Mouse (Mus musculus) left cerebral cortex, adult 2 months (tissue): Measurements from ENCODE around the gene Ppp4r3b. TPM values are rescaled to one million over a fixed set of nuclear protein-coding genes. Genes with fewer than 3 reads are reported as not detected.
A peak's percentile ranks its signal among the peaks of the same experiment; 100 is the strongest.

Experiments
- DNase-seq, 2 experiments: peaks; one replicate each; pipeline ENCODE4 v3.0.0; 2021 to 2022; ENCODE audit warnings: low spot score in 2 of 2, mixed read lengths in 1 of 2; ENCODE audit errors: extremely low spot score in 1 of 2
- H3K27ac ChIP-seq: fragments of 200-600 bp; 2 replicates; pipeline ENCODE4 v1.8.1; 2022
- H3K4me3 ChIP-seq: fragments of 200-600 bp; 2 replicates; pipeline ENCODE4 v1.8.1; 2022
- CTCF ChIP-seq: fragments of 200-600 bp; IDR thresholded peaks from 2 replicates; pipeline ENCODE4 v1.8.1; 2022; ENCODE audit warnings: antibody characterized with exemption, mild to moderate bottlenecking, moderate library complexity
- intact Hi-C: fragments of 180-260 bp; cut with DNase I; formaldehyde crosslinking; loops from one replicate; pipeline ENCODE4 v1.15.1; 2025
- total RNA-seq, 2 experiments: library from RNA; stranded (reverse); gene quantifications; 2 replicates each; pipeline ENCODE4 v1.2.3; 2021

Gene Ppp4r3b
- total RNA-seq, 2 experiments from 2014 or later = 53.8 to 54.9 TPM

DNA sequence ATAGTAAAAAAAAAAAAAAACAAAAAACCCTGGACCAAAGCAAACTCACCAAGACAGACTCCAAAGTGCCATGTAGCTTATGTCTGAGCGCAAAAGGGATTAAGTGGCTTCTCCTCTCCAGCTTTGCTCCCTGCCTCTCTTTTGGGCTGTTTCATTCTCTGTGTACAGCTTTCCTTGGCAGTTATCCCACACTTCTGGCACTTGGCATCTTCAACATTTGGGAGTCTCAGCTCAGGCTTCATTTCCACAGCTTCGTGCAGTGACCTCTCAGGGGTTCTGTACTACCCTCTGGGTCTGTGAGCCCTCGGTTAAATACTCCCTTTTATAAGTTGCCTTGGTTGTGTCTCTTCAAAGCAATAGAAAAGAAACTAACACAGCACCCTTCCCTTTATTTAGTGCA, 8.0 kb downstream of the Ppp4r3b start:
- no peak for TF ChIP-seq CTCF
- no peak for DNase-seq

DNA sequence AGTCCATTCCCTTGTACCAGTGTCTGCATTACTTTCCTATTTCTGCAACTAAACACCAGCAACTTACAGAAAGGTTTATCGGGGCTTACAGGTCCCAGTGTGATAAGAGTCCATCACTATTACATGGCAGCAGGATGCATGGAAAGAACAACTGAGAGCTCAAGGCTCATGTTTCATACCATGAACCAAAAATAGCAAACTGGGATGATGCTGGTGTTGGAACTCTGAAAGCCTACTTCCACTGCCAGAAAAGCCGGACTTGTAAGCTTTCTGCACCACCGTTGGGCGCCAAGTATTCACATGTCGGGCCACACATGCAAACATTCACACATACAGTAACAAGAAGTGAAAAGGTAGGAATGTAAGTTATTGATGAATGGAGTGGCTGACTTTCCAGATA, 9.1 kb downstream of the Ppp4r3b start:
- DNase-seq = no peak
- intact Hi-C loops = no loop called here

More for the DNA sequence above, 8.0 kb downstream of the Ppp4r3b start:
- Histone ChIP-seq H3K4me3 (no peak overlapping the region), H3K27ac (no peak overlapping the region)
- intact Hi-C loops = no loop called here

GRCm38 (mm10) chr11:29188981-29189380, 16.3 kb downstream of the Ppp4r3b start:
- DNase-seq = no peak

More for the DNA sequence above, 9.1 kb downstream of the Ppp4r3b start:
- TF ChIP-seq CTCF = no peak
- no peak overlapping the region for H3K27ac ChIP-seq
- no peak overlapping the region for H3K4me3 ChIP-seq

DNA sequence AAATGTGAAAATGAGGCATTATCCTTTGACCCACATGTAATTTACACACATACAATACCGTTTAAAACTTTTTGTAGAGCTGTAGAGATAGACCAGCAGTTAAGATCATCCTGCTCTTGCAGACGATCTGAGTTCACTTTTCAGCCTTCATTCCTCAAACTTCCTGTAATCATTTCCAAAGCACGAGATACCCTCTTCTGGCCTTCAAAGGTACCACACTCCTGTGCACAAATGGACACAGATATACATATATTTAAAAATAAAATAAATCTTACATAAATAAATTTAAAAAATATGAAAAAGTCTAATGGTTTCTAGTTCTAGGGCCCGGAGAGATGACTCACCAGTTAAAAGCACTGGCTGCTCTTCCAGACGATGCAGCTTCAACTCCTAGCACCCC, 31.0 kb downstream of the Ppp4r3b start:
- H3K27ac ChIP-seq = no peak overlapping the region
- TF ChIP-seq CTCF = peak; percentile 21
- DNase-seq = no peak
- intact Hi-C loops = no loop called here
- no peak overlapping the region for H3K4me3 ChIP-seq

More at GRCm38 (mm10) chr11:29188981-29189380, 16.3 kb downstream of the Ppp4r3b start:
- Histone ChIP-seq H3K4me3 (no peak overlapping the region), H3K27ac (no peak overlapping the region)
- TF ChIP-seq CTCF = no peak
- intact Hi-C loops = no loop called here

GRCm38 (mm10) chr11:29209774-29210173, 37.1 kb downstream of the Ppp4r3b start:
- intact Hi-C loops = no loop called here
- Histone ChIP-seq H3K4me3 (no peak overlapping the region), H3K27ac (no peak overlapping the region)
- DNase-seq = no peak
- TF ChIP-seq CTCF = no peak

- H3K27ac ChIP-seq = no peak overlapping the region
These were observed 43.5 kb downstream of the Ppp4r3b start for GRCm38 (mm10) chr11:29216196-29216595.

GRCm38 (mm10) chr11:29219055-29219454, 46.4 kb downstream of the Ppp4r3b start:
- Histone ChIP-seq H3K4me3 (no peak overlapping the region), H3K27ac (no peak overlapping the region)
- intact Hi-C loops = no loop called here
- no peak for TF ChIP-seq CTCF
- no peak for DNase-seq

More at GRCm38 (mm10) chr11:29216196-29216595, 43.5 kb downstream of the Ppp4r3b start:
- DNase-seq = no peak
- TF ChIP-seq CTCF = no peak
- intact Hi-C loops = no loop called here
- H3K4me3 ChIP-seq = no peak overlapping the region

GRCm38 (mm10) chr11:29222310-29222709, 49.6 kb downstream of the Ppp4r3b start:
- intact Hi-C loops = no loop called here
- no peak for DNase-seq
- TF ChIP-seq CTCF = no peak
- no peak overlapping the region for H3K27ac ChIP-seq
- H3K4me3 ChIP-seq = no peak overlapping the region

- no peak overlapping the region for H3K27ac ChIP-seq
- TF ChIP-seq CTCF = no peak
- H3K4me3 ChIP-seq = no peak overlapping the region
- intact Hi-C loops = no loop called here
- no peak for DNase-seq
These were observed 52.1 kb downstream of the Ppp4r3b start for GRCm38 (mm10) chr11:29224754-29225153.

GRCm38 (mm10) chr11:29228957-29229356, 56.3 kb downstream of the Ppp4r3b start:
- intact Hi-C loops = no loop called here
- Histone ChIP-seq H3K4me3 (no peak overlapping the region), H3K27ac (no peak overlapping the region)
- no peak for DNase-seq
- TF ChIP-seq CTCF = no peak

GRCm38 (mm10) chr11:29233569-29233968, 60.9 kb downstream of the Ppp4r3b start:
- no peak overlapping the region for H3K4me3 ChIP-seq
- TF ChIP-seq CTCF = no peak
- H3K27ac ChIP-seq = no peak overlapping the region
- intact Hi-C loops = no loop called here
- DNase-seq = no peak

DNA sequence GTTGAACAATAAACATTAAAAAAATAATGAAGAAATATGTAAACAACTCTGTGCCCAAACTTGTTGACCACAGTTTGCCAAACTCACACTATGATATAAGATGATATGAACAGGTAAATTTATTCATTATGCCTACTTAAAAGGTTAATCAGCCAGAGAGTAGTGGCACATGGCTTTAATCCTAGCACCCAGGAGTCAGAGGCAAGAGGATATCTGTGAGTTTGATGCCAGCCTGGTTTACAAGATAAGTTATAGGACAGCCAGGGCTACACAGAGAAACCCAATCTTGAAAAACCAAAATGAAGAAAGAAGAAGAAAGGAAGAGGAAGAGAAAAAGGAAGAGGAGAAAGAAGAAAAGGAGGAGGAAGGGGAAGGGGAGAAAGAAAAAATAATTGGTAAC, 64.7 kb downstream of the Ppp4r3b start:
- no peak for DNase-seq
- no peak for TF ChIP-seq CTCF
- Histone ChIP-seq H3K27ac (no peak overlapping the region), H3K4me3 (no peak overlapping the region)
- intact Hi-C loops = no loop called here

DNA sequence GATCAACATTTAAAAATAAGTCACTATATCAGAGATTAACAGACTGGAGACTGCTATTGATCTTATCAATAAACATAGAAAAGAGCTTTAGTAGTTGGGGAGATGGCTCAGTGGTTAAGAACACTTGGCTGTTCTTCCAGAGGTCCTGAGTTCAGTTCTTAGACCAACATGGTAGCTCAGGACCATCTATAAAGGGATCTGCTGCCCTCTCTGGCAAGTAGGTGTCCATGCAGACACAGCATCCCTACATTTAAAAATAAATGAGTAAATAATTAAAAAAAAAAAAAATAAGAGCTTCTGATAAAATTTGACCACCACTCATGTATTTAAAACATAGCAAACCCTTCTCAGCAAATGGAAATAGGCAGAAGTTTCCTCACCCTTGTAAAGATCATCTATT, 65.4 kb downstream of the Ppp4r3b start:
- Histone ChIP-seq H3K4me3 (no peak overlapping the region), H3K27ac (no peak overlapping the region)
- no peak for DNase-seq
- TF ChIP-seq CTCF = no peak; the same call in none of the 2 replicates
- intact Hi-C loops = no loop called here
